Mouse (Mus musculus): ENCODE results near the gene 1700012P22Rik.

Gene 1700012P22Rik

DNA sequence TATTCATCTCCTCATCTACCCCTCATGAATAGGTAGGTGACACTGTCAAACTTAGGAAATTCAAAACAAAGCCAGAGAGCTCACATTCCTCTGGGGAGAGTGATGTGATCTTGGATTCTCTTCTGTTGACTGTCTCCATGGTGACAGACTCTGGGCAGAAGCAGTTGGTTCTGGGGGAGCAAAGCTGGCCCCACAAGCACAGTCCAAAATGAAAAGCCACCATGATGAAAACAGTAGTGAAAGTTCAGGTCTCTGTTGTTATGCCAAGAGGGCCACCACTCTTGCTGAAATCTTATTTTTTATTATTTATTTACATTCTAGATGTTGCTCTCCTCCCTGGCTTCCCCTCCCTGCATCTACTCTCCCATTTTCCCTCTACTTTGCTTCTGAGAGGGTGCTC, at the start of gene 1700012P22Rik:
Gene 1700012P22Rik (minus strand): TSS at position 101 of the 400 bp plus-strand sequence.
- in situ Hi-C loops (cut with MboI; ENCODE audit: unreplicated experiment in 2 of 2) = loop anchor here (25.0 kb wide), 2 partner anchors 424 to 724 kb away; no protein-coding TSS in a partner anchor

DNA sequence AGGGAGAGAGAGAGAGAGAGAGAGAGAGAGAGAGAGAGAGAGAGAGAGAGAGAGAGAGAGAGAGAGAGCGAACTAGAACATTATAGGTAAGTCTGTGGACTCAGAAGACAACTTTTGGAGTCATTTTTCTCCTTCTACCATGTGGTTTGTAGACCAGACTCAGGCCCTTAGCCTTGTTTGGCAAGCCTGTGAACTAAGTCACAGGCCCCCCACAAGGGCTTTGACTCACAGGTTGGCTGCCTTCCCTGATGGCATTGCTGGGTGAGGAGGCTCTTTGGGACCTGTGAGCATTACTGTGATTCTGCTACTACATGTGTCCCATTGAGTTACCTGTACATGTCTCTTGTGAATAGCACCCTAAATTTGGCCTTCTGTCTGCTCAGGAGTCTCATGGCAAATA, 29.5 kb upstream of the 1700012P22Rik start:
- in situ Hi-C loops (cut with MboI; ENCODE audit: unreplicated experiment in 2 of 2) = no loop called here

DNA sequence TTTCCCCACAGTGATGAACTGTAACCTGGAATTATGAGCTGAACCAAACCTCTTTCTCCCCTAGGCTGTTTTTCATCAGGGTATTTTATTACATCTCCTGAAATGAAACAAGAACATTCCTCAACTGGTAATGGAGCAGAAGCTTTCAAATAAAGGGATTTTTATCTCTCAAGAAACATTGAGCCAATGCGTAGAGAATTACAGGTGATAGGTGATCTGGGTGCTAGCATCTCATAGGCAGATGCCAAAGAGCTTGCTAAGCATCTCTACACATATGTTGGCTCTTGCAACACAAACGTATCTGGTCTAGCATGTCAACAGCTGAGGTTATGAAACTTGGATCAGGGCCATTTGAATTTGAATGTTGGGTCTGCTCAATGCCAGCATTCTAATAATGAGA, 26.6 kb upstream of the 1700012P22Rik start:
- in situ Hi-C loops (cut with MboI; ENCODE audit: unreplicated experiment in 2 of 2) = no loop called here

DNA sequence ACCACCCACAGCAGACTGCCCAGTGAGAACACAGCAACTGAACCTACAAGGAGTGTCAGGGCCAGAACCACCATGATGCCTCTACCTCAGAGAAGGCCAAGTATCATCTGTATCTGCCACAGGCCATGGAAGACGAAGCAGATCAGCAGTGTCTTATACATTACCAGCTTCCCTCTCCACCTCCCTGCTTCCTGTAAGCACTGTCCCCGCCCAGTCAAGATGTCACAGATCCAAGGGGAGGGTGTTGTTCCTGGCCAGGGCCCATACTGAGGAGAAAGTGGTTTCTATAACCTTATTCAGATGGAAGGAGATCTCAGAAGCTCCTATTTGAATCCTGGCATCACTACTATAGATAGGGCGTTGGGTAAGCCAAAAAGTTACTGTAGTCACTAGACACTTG, 25.1 kb upstream of the 1700012P22Rik start, which contains the start of gene Aadacl3:
Gene Aadacl3 (minus strand): TSS at position 101 of the 400 bp plus-strand sequence.
- in situ Hi-C loops (cut with MboI; ENCODE audit: unreplicated experiment in 2 of 2) = no loop called here

DNA sequence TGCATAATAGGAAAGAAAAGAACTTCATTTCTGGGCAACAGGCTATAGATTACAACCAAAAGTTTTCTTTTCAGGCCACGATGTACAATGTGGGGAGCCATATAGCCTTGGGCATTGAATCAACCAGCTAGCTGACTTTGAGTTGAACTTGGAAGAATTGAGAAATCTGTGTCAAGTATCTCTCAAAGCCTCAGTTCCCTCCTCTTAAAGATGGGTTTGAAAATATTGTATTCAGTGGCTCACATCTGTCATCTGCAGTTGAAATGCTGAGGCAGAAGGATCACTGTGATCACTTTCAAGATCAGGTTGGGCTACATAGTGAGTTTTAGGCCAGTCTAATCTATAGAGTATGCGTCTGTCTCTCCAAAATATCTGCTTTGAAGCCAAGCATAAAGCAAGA, 14.6 kb upstream of the 1700012P22Rik start, which contains the start of gene Gm9944:
Gene Gm9944 (minus strand): TSS at position 101 of the 400 bp plus-strand sequence.
- in situ Hi-C loops (cut with MboI; ENCODE audit: unreplicated experiment in 2 of 2) = no loop called here

DNA sequence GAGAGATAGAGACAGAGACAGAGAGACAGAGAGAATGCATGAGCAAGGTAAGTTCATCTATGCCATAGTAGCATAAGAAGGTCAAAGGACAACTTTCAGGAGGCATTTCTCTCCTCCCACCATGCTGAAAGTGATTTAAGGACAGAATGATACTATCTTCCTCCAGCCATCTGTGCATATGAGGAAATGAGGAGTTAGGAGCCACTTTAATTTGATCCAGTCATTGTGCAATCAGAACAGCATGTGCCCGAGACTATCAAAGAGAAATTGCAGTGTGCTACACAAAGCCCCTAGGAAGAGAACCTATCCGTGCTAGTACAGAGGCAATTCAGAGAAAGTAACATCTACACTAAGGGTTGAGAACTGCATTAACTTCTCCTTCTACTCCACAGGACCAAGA, 10.0 kb upstream of the 1700012P22Rik start:
- in situ Hi-C loops (cut with MboI; ENCODE audit: unreplicated experiment in 2 of 2) = loop anchor here (25.0 kb wide), 2 partner anchors 414 to 714 kb away; no protein-coding TSS in a partner anchor

DNA sequence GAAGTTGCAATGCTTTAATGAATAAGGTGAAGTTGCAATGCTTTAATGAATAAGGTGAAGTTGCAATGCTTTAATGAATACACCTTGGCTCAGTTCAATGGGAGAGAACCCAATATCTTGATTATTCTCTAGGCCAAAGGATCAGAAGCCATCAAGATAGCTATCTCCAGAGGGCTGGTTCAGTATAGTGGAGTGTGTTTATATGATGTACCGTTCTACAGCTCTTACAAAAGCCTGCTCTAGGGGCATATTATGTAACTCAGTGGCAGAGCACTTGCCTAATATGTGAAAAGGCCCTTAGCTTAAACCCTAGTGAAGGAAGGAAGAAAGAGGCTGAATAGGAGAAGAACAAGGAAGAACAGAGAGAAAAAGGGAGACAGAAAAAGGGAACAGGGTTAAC, 3.0 kb upstream of the 1700012P22Rik start:
- in situ Hi-C loops (cut with MboI; ENCODE audit: unreplicated experiment in 2 of 2) = loop anchor here (25.0 kb wide), 2 partner anchors 421 to 721 kb away; no protein-coding TSS in a partner anchor

DNA sequence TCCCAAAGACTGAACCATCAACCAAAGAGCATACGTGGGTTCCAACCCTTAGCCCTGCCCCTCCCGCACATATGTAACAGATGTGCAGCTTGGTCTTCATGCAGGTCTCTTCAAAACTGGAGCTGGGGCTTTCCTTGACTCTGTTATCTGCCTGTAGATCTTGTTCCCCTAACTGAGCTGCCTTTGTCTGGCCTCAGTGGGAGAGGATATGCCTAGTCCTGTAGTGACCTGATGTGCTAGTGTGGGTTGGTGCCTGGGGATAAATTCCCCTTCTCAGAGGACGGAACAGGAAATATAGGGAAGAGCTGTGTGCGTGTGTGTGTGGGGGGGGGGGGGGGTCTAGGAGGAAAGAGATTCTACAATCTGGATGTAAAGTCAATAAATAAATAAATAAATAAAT, 2.5 kb upstream of the 1700012P22Rik start:
- in situ Hi-C loops (cut with MboI; ENCODE audit: unreplicated experiment in 2 of 2) = loop anchor here (25.0 kb wide), 2 partner anchors 421 to 721 kb away; no protein-coding TSS in a partner anchor

DNA sequence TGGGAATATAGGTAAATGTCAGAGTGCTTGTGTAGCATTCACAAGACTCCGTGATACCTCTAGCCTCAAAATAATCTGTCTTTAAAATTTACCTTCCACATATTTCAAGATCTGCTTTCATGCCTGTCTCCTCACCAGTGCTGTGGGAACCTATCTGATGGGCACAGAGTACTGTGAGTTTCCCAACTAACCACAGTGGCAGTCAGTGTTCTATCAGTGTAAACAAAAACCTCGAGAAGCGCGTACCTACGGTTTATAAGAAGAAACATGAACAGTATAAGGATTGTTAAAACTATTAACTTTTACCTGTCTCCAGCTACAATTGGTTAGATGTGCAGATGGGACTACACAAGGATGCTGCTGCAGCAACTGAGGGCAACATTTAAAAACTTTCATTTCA, 5.4 kb downstream of the 1700012P22Rik start:
- in situ Hi-C loops (cut with MboI; ENCODE audit: unreplicated experiment in 2 of 2) = loop anchor here (25.0 kb wide), 2 partner anchors 429 to 729 kb away; no protein-coding TSS in a partner anchor

DNA sequence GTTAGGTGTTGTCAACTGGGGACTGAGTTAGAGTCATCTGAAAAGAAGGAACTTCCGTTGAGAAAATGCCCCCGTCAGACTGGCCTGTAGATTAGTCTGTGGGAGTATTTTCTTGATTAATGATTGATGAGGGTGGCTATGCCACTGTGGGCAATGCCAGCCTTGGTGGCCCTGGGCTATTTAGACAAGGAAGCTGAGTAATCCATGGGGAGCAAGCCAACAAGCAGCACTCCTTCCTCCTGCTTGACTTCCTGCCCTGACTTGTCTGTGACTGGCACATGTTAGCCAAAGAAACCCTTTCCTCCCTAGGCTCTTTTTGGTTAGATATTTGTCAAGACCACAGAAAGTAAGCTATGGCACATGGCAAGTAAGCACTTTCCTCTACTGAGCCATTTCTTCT, 7.8 kb downstream of the 1700012P22Rik start:
- in situ Hi-C loops (cut with MboI; ENCODE audit: unreplicated experiment in 2 of 2) = loop anchor here (25.0 kb wide), 2 partner anchors 432 to 732 kb away; no protein-coding TSS in a partner anchor

DNA sequence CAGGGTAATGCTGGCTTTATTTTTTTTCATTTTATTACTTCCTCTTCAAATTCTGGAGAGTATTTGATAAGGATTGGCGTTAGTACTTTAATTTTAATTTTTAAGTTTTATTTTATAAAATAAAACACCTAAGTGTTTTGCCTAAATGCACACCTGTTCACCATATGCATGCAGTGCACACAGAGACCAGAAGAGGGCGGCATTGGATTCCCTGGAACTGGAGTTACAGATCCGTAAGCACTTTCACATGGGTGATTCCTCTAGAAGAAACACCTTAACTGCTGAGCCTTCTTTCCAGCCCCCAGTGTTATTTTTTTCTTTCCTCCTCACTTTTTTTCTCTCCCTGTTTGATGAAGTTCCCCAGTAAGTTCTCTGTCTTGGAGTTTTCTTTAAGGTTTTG, 9.7 kb downstream of the 1700012P22Rik start:
- in situ Hi-C loops (cut with MboI; ENCODE audit: unreplicated experiment in 2 of 2) = loop anchor here (10.0 to 25.0 kb wide), 3 partner anchors 76 to 733 kb away; no protein-coding TSS in a partner anchor

DNA sequence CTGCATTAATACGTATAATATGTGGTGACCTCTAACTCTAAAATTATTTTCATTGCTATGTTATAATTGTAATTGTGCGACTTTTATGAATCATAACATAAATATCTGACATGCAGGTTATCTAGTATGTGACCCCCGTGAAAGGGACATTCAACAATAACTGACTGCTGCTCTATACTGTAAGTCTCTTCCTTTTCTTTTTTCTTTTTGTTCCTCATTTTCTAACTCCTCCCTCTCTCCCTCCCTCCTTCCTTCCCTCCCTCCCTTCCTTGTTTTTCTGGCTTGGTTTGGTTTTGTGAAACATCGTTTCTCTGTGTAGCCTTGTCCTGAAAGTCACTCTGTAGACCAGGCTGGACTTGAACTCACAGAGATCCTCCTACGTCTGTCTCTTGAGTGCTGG, 14.0 kb downstream of the 1700012P22Rik start:
- in situ Hi-C loops (cut with MboI; ENCODE audit: unreplicated experiment in 2 of 2) = loop anchor here in 1 of 2 experiments (10.0 kb wide), 1 partner anchor 80 kb away; no protein-coding TSS in a partner anchor

DNA sequence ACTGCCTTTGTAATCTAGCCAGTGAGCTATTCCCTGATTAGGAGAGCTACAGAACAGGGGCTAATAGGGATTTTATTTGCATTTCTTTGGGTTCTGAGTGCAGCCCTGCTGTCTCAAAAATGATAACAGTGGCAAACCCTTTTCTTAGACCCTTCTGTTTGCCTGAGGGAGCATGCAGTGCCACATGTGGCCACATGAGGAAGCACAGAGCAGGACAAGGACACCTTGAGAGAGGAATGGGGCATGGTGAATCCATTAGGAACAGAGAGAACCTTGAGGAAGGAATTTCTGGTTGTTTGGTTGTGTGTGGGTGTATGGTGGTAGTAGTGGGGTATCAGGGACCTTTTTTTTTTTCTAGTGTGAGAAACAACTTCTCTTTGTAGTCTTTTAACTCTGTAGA, 17.9 kb downstream of the 1700012P22Rik start:
- in situ Hi-C loops (cut with MboI; ENCODE audit: unreplicated experiment in 2 of 2) = loop anchor here in 1 of 2 experiments (10.0 kb wide), 1 partner anchor 84 kb away; no protein-coding TSS in a partner anchor

DNA sequence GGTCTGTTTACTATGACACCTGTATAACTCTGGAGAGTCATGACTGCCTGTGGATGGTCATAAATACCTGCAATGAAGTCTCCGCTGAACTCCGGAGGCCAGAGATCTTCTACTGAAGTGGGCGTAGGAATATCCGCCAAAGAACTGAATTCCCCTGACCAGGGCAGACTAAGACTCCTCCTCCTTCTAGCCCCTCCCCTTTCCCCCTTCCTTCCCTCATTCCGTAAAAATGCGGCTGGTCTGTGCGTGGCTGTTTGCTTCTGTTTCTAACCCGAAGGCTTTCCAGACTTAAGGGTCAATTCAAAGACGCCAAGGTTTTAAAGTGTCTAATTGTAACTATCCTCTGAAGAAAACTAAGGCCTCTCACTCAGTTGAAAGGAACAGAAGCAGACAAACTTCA, 30.3 kb downstream of the 1700012P22Rik start, which contains the start of gene Pramef12:
Gene Pramef12 (minus strand): TSS at position 175 of the 400 bp plus-strand sequence.
- in situ Hi-C loops (cut with MboI; ENCODE audit: unreplicated experiment in 2 of 2) = no loop called here

DNA sequence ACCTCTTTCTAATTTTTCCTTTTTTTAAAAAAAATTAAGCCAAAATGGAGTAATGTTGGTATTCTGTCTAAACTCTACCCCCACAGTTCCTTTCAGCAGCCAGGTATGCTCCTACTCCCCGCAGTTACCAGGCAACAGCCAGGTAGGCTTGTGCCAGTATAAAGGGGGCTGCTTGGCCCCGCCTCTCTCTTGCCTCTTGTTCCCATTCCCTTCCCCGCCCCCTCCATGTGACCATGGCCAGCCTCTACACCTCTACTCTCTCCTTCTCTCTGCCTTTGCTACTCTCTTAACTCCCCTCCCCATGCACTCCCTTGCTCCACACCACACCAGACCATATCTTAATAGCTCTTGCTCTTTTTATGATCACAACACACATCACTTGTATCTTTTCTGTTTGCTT, 32.3 kb downstream of the 1700012P22Rik start:
- in situ Hi-C loops (cut with MboI; ENCODE audit: unreplicated experiment in 2 of 2) = no loop called here

DNA sequence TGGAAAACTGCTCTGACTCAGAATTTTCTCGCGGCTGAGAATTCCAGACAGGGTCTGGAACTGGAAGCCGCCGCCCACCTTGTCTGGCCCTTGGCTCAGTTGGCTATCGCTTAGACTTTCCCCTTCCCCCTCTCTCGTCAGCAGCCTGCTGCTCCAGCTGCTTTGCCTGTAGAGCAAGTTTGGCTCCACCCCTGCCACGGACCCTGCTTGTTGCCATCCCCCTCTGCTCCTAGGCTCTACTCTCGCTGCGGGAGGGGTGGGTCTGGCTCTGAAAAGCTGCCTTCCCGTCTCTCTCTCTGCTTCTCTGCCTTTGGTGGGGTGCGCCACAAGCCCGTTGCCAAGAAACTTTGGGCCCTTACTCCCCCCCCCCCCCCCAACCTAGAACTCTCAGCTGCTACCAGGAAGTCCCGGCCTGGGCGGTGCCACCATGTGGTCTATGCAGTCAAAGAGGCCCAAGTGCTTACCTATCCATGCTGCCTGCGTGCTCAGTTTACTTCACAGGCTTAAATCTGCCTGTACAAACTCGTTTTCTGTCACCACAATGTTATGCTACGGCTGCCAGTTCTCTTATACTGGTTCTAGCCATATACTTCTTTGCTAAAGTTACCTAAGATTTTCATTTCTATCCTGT, 34.0 kb downstream of the 1700012P22Rik start:
- in situ Hi-C loops (cut with MboI; ENCODE audit: unreplicated experiment in 2 of 2) = no loop called here

DNA sequence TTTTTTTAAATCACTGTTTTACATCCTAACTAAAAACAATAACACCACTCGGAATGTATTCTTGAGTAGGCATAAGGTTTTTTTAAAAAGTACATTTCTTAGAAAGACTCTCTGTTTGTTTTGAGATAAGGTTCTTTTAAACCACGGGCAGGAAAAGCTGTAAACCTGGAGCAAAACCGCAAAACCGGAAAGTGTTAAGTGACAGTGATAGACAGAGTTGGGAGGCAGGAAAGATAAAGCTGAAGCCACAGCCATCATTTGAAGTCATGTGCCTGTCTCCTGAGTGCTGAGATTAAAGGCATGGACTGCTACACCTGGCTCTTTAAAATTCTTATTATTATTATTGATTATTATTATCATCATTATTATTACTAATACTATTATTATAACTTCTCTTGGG, 35.9 kb downstream of the 1700012P22Rik start:
- in situ Hi-C loops (cut with MboI; ENCODE audit: unreplicated experiment in 2 of 2) = no loop called here

DNA sequence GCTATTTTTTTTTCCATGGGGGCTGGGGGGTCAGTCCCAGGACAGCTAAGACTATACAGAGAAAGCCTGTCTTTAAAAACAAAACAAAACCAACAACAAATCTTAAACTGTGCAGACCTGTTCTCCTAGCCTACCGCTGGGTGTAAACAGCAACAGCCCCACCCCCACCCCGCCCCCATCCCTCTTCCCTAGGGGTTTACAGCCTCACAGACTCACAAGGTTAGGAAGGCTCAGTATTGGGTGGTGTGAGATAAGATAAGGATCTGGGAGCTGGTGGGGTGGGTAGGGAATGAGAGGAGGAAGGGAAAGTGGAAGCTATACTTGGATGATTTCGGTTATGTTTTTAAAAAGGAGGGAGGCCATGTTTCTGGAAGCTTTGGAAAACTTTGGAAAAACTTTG, 42.3 kb downstream of the 1700012P22Rik start:
- in situ Hi-C loops (cut with MboI; ENCODE audit: unreplicated experiment in 2 of 2) = no loop called here

DNA sequence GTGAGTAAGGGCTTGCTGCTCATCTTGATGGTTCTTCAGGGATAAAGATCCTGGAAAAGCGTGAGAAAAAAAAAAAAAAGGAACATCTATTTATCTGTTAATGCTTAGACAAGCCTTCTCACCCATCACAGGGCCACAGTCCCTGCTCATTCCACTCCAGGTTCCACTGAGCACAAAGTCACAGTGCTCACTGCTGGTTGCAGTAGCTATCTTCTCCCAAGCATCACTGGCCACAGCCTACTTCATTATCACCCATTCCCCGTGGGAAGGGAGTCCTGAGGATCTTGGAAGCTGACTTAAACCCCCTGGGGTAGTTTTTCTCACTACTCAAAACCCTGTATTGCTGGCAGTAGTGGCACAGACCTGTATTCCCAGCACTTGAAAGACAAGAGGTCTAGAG, 60.7 kb downstream of the 1700012P22Rik start, which contains the start of gene Pramef20:
Gene Pramef20 (minus strand): TSS at position 23 of the 400 bp plus-strand sequence.
- in situ Hi-C loops (cut with MboI; ENCODE audit: unreplicated experiment in 2 of 2) = no loop called here

Data from v-Abl transformed pro-B cells (cell line).